Mouse (Mus musculus) central nervous system, embryonic 11.5 days (tissue): ENCODE data around the gene Olfr1331. TPM values are rescaled to one million over a fixed set of nuclear protein-coding genes. Genes with fewer than 3 reads are reported as not detected.

ENCODE experiments used
- polyA plus RNA-seq: library from polyadenylated mRNA; depleted of rRNA; stranded (reverse); fragments of >200 nt; gene quantifications from 2 replicates; pipeline ENCODE4 v1.2.3, GENCODE M21; 2012; rRNA removed

Gene Olfr1331
- polyA plus RNA-seq, result not detected in 2 replicates

DNA sequence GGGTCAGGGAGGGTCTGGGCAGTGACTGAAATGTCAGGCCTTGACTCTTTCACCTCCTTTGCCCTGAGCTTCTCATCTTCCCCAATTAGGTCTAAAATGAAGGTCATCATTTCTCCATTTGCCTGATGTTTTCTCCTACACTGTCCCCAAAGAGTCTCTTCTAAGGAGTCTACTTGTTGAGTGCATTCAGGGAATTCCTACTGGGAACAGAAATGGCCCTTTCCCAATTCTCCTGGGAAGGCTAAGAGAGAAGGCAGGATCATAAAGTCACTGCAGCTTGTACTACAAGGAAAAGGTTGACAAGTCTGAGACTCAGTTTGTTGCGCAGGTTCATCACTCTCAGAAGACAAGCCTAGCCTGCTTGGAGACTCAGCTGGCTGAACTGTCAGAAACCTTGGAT is at the start of gene Olfr1331:
Gene Olfr1331 (plus strand): TSS at position 301 of the 400 bp plus-strand sequence.

DNA sequence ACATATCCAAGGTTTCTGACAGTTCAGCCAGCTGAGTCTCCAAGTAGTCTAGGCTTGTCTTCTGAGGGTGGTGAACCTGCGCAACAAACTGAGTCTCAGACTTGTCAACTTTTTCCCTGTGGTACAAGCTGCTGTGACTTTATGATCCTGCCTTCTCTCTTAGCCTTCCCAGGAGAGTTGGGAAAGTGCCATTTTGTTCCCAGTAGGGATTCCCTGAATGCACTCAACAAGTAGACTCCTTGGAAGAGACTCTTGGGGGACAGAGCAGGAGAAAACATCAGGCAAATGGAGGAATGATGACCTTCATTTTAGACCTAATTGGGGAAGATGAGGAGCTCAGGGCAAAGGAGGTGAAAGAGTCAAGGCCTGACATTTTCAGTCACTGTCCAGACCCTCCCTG is 28.3 kb upstream of the Olfr1331 start, which contains the start of gene Olfr1333:
Gene Olfr1333 (minus strand): TSS at position 101 of the 400 bp plus-strand sequence.

DNA sequence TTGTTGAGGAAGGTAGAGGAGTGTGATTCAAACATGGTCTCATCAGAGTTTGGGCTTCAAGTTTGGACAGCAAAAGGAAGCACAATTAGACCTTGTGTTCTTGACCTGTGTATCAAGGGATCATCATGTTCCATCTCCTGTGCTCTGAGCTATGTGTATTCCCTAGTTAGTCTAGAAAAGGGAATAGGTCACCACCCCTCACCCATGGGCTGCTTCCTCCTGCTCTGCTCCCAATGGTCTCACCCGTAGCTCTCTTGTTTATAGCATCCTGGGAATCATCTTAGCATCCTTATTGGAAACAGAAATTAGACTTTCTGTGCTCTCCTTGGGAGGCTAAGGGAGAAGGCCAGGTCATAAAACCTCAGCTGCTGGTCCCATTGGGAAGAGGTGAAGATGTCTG is 23.8 kb downstream of the Olfr1331 start, which contains the start of gene Olfr1330:
Gene Olfr1330 (plus strand): TSS at position 301 of the 400 bp plus-strand sequence.

DNA sequence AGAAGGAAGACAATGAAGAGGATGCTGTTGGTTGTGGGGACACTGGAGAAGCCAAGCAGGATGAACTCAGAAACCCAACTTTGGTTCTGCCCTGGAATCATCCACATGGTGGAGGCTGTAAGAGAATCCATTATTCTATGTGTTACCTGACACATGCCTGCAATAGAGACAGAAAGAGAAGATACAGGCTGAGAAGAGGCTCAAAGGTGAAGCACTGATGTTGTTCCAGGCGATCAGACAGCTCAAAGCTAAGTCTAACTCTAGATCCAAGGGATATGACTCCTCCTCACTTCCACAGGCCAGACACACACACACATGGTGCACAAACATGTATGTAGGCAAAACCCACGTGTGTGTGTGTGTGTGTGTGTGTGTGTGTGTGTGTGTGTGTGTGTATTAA is 52.9 kb downstream of the Olfr1331 start, which contains the start of gene Olfr1329:
Gene Olfr1329 (minus strand): TSS at position 101 of the 400 bp plus-strand sequence.

Other genes with a start within 250 kb of the Olfr1331 start
- gene Cfap57, start 243.9 kb upstream of the Olfr1331 start, polyA plus RNA-seq, result 0.70 and 0.80 TPM in 2 replicates
- 115 and 163 TPM in 2 replicates for gene Ebna1bp2, start 243.8 kb upstream of the Olfr1331 start, polyA plus RNA-seq
- gene Olfr62, start 205.7 kb upstream of the Olfr1331 start, polyA plus RNA-seq, result not detected in 2 replicates
- gene Olfr1342, start 171.9 kb upstream of the Olfr1331 start, polyA plus RNA-seq, result 0.02 TPM in 1 of 2 replicates, not detected in the other
- gene Olfr1341, start 161.1 kb upstream of the Olfr1331 start, polyA plus RNA-seq, result not detected in 2 replicates
- gene Olfr1340, start 144.5 kb upstream of the Olfr1331 start, polyA plus RNA-seq, result not detected in 2 replicates
- gene Olfr1339, start 132.5 kb upstream of the Olfr1331 start, polyA plus RNA-seq, result not detected in 2 replicates
- not detected in 2 replicates for gene Olfr1338, start 105.9 kb upstream of the Olfr1331 start, polyA plus RNA-seq
- not detected in 2 replicates for gene Olfr1337, start 82.1 kb upstream of the Olfr1331 start, polyA plus RNA-seq
- gene Olfr1335, start 54.7 kb upstream of the Olfr1331 start, polyA plus RNA-seq, result not detected in 2 replicates
- gene Olfr1333, start 28.4 kb upstream of the Olfr1331 start, polyA plus RNA-seq, result not detected in 2 replicates
- gene Olfr1330, start 23.9 kb downstream of the Olfr1331 start, polyA plus RNA-seq, result not detected in 2 replicates
- gene Olfr1329, start 52.8 kb downstream of the Olfr1331 start, polyA plus RNA-seq, result not detected in 2 replicates
- gene Olfr1328, start 74.0 kb downstream of the Olfr1331 start, polyA plus RNA-seq, result not detected in 2 replicates
- not detected in 2 replicates for gene Lao1, start 96.9 kb downstream of the Olfr1331 start, polyA plus RNA-seq
- 77.0 and 86.0 TPM in 2 replicates for gene Slc2a1, start 244.1 kb downstream of the Olfr1331 start, polyA plus RNA-seq